In the genomic region with DNA sequence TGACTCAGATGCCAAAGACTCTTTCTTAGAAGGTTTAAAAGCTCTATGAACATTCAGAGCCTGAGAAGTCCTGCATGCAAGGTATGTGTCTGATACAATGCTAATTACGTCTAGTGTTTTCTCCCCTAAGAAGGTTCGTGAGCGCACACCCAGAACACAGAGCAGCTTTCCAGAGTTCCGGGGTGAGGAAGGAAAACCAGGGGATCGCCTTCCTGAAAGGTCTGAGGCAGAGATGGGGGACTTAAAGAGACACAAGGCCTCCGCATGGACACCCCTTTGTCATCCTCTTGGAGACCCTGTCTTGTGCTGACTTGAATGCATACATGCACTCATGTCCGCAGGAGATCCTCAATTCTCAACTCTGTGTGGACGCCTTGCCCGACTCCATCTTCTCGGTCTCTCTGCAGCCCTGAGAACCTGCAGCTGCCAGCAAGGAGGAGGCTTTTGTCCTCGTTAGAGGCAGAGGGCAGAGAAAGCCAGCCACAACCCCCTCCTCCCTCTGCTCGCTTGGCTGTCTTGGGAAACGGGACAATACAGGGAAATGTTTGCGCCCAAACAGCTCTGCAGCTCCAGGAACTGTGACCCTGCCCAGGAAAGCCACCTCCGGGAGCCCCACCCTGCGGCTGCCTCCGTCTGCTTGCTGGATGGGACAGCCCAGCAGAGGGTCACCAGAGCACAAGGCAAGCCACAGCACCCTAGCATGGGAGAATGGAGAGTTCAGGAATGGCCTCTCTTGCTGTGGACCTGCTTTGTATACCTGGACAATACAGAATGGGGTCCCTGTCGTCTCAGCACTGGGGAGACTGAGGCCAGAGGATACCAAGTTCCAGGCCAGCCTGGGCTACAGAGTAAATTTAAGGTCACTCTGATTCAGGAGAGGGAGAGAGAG, we compare ENCODE assay signal across 9 mouse cellular contexts. TPM values are rescaled to one million over a fixed set of nuclear protein-coding genes. Genes with fewer than 3 reads are reported as not detected.
DNase-seq lines count a peak whose midpoint lies in the region; TF ChIP-seq lines count a peak whose summit lies in the region.
"Had no signal": no experiment of that assay in that cellular context is flagged by ENCODE, and none has a peak within 500 bp of the region (broad histone marks: within the 10 kb centered on the region; RNA-seq: fewer than 3 reads in every experiment).

No protein-coding gene starts in this region.

- peak; percentile 50; the same call in 1 of the 2 replicates for TF ChIP-seq POLR2A in lung, adult 2 months (IDR thresholded peaks at IDR 0.05; ENCODE audit: borderline replicate concordance, extremely low read depth, low read depth, low read length)

- no peak for TF ChIP-seq CTCF in lung, adult 2 months (IDR thresholded peaks at IDR 0.05; ENCODE audit: insufficient read depth, low read length)

- H3K4me1 ChIP-seq in lung, adult 2 months (ENCODE audit: control insufficient read depth, insufficient read depth, low read length) = peaks cover 31% of the 10 kb centered on the region

- WGBS in lung, adult 2 months = 35% methylated on average over 18 of the region's 18 CpGs

- peak; percentile 58 to 67 for DNase-seq in adrenal gland, adult (ENCODE audit: inconsistent age in 2 of 2, low spot score in 1 of 2)
- no peak for DNase-seq in adrenal gland, adult 18-20 months (ENCODE audit: low spot score in 2 of 2)
- peak; percentile 53 to 75 for DNase-seq in adrenal gland, postnatal 36 days
- DNase-seq in heart, postnatal 4 days = peak; percentile 76
- peak; percentile 45 for DNase-seq in lung, adult 2 months
- no peak for DNase-seq in urinary bladder, adult 18-20 months (ENCODE audit: low spot score in 2 of 2)
- DNase-seq in layer of hippocampus, adult 9-10 months (ENCODE audit: low spot score) = no peak
- no peak for DNase-seq in spleen, adult 12 weeks (ENCODE audit: low spot score)

- no peak overlapping the region for H3K4me3 ChIP-seq in lung, adult 2 months (replicated peaks; ENCODE audit: extremely low read depth, low read depth, low read length)

RNA-seq across cellular contexts. Expression of gene Tmem270, which starts 18.8 kb away (rescaled TPM):
- not detected for total RNA-seq in adrenal gland, adult 18-20 months (2021)
- total RNA-seq in adrenal gland, postnatal 36 days (2021) = not detected
- total RNA-seq in heart, postnatal 4 days (2021) = not detected
- polyA plus RNA-seq in lung, adult 2 months (2012; rRNA removed) = not detected in 2 replicates
- polyA plus RNA-seq: neural tube, embryonic 14.5 days had no signal

RNA-seq across cellular contexts. Expression of gene Cldn13, which starts 27.6 kb away (rescaled TPM):
- not detected for total RNA-seq in adrenal gland, adult 18-20 months (2021)
- not detected for total RNA-seq in adrenal gland, postnatal 36 days (2021)
- not detected for total RNA-seq in heart, postnatal 4 days (2021)
- polyA plus RNA-seq in lung, adult 2 months (2012; rRNA removed) = not detected in 2 replicates

RNA-seq across cellular contexts. Expression of gene Mettl27, which starts 44.5 kb away (rescaled TPM):
- total RNA-seq in adrenal gland, adult 18-20 months (2021) = 10 to 100 TPM; 23.1 to 23.6 TPM
- 10 to 100 TPM; 18.5 to 29.9 TPM for total RNA-seq in adrenal gland, postnatal 36 days (2021)
- 1 to 10 TPM; 6.2 to 7.1 TPM for total RNA-seq in heart, postnatal 4 days (2021)
- 16.3 and 23.2 TPM in 2 replicates for polyA plus RNA-seq in lung, adult 2 months (2012; rRNA removed)

RNA-seq across cellular contexts. Expression of gene Cldn4, which starts 59.0 kb away (rescaled TPM):
- not detected for total RNA-seq in adrenal gland, adult 18-20 months (2021)
- not detected for total RNA-seq in adrenal gland, postnatal 36 days (2021)
- under 1 TPM in 1 of 2 experiments, not detected in 1; 0.14 TPM for total RNA-seq in heart, postnatal 4 days (2021)
- polyA plus RNA-seq in lung, adult 2 months (2012; rRNA removed) = 9.2 and 18.9 TPM in 2 replicates
- polyA plus RNA-seq: neural tube, embryonic 14.5 days had no signal

Comparison
In these comparisons a context has a peak if more than half of its experiments do, and no peak if none do; other contexts are left out.
1. DNase-seq: peak in adrenal gland, adult (2 of 2), adrenal gland, postnatal 36 days (2 of 2), heart, postnatal 4 days (single experiment) and lung, adult 2 months (single experiment); none in adrenal gland, adult 18-20 months (0 of 2), urinary bladder, adult 18-20 months (0 of 2), layer of hippocampus, adult 9-10 months (single experiment) and spleen, adult 12 weeks (single experiment).